Mouse (Mus musculus) embryo, embryonic 9.5 days (tissue): ENCODE results near the gene Rpap1.
"Not testable (repeated sequence)": the region's sequence is repeated elsewhere in the genome, so short reads cannot be mapped to it uniquely, and the experiment has no call there.

Source experiments
- DNase-seq: peaks from one replicate; pipeline ENCODE4 v3.0.0-alpha.2; 2017; ENCODE audit errors: extremely low spot score

Rpap1 gene

GRCm38 (mm10) chr2:119741581-119742411 is 45.5 kb downstream of the Rpap1 start, which contains the start of gene Itpka:
TSS of gene Itpka (plus strand) at chr2:119742337.
- DNase-seq = peak; percentile 84

DNA sequence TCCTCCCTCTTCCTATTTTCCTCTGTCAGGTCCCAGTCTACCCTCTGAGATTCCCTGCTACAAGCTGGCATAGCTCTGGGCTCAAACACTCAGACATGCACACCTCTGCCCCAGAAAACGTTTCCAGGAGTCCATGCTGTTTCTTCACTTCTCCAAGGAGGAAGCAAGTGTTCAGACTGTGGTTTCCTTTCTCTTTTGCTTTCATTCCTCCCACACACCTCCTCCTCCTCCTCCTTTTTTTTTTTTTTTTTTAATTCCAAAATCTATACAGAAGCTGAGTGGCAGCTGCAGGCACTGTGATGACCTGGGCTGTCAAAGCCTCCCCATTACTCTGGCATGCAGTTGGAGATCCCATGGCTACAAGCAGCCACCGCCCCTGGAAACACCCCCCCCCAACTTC is 46.8 kb downstream of the Rpap1 start:
- no peak for DNase-seq

DNA sequence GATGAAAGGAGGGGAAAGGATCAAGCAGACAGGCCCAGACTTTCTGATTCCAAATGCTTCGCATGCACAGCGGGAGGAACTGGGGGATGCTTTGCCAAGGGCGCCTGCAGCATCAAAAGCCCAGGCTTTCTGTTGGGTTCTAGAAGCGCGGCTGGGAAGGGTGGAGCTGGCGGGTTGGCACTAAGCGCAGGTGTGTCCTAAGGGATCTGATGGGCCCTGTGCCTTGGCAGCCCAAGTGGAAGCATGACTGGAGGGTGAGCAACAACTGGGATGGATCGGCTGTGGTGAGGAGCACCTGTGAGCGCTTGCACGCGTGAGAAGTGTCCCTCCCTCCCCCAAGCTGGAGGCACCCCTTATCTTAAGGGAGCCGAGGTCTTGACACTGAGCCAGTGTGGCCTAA is 50.2 kb downstream of the Rpap1 start:
- no peak for DNase-seq

GRCm38 (mm10) chr2:119730735-119731134 is 56.6 kb downstream of the Rpap1 start:
- no peak for DNase-seq

DNA sequence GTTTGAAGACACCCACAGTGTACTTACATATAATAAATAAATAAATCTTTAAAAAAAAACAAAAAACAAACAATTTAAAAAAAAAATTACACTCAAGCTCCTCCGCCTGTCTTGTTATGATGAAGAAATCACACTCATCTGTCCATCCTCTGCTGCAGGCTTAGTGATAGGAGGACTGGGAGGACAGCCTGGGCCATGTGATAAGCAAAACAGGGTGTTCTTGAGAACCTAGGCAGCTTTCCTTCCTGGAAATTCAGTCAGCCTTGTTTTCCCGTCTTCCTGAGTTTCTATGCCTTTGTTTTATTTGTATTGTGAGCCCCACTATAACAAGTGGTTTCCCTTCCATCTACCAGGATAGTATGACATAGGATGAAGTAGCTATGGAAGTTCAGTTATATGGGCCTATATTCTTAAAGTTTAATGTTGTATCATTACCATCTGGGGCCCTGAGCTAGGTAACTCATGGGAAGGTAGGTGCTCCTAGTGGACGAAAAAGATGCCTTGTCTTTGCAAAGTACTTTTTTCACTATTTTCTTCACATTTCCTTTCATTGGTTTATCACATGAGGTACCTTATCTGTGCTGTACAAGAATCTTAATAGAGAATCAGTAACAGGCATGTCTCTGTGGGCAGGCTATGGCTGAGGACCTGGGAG is 59.4 kb downstream of the Rpap1 start:
- no peak for DNase-seq

GRCm38 (mm10) chr2:119721070-119721469 is 66.3 kb downstream of the Rpap1 start:
- DNase-seq = no peak

GRCm38 (mm10) chr2:119715868-119716267 is 71.5 kb downstream of the Rpap1 start:
- DNase-seq = not testable (repeated sequence)
